Mouse (Mus musculus) bone marrow, adult 2 months (tissue): Measurements from ENCODE around the gene Prdm12.

Experiments used
- CTCF ChIP-seq: fragments of 200-500 bp; IDR thresholded peaks from 2 replicates; pipeline ENCODE4 v1.5.1; 2011; ENCODE audit warnings: low read length, control low read depth; ENCODE audit not compliant: control insufficient read depth, insufficient read depth
- POLR2A ChIP-seq: fragments of 200-500 bp; IDR thresholded peaks from 2 replicates; pipeline ENCODE4 v1.6.1; 2011; ENCODE audit warnings: low read depth, mild to moderate bottlenecking, control low read depth, low read length, borderline replicate concordance; ENCODE audit not compliant: control insufficient read depth

DNA sequence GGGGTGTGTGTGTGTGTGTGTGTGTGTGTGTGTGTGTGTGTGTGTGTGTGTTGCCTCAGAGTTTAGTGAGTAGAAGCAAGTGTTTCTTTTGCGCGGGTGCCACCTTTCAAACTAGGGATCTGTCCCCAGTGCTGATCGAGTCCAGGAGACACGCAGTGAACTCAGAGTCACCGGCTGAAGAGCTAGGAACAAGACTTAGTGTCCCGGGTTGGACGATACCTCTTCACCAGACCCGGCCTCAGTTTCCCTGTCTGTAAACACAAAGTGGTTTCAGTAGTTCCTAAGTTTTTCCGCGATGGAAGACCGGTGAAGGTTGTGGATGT, 1.6 kb downstream of the Prdm12 start:
- TF ChIP-seq CTCF: no peak
- TF ChIP-seq POLR2A: no peak
